Mouse (Mus musculus): Measurements from ENCODE around the gene Ptrh1.
A peak's percentile ranks its signal among the peaks of the same experiment; 100 is the strongest.

Ptrh1 gene

GRCm38 (mm10) chr2:32775359-32776074, at the start of gene Ptrh1, which contains the start of gene Ttc16:
TSS of gene Ptrh1 (plus strand) at chr2:32775786.
TSS of gene Ttc16 (minus strand) at chr2:32775633.
- DNase-seq: peak; percentile 96 to 99

- peak; percentile 82 to 96 for DNase-seq
These were observed 48.2 kb upstream of the Ptrh1 start for GRCm38 (mm10) chr2:32727435-32727834.

GRCm38 (mm10) chr2:32728463-32728862, 47.1 kb upstream of the Ptrh1 start:
- DNase-seq: no peak

GRCm38 (mm10) chr2:32729547-32729946, 46.0 kb upstream of the Ptrh1 start:
- no peak for DNase-seq

- no peak for DNase-seq
These were observed 44.7 kb upstream of the Ptrh1 start for GRCm38 (mm10) chr2:32730854-32731253.

- DNase-seq: no peak
These were observed 43.7 kb upstream of the Ptrh1 start for GRCm38 (mm10) chr2:32731911-32732310.

- no peak for DNase-seq
These were observed 42.9 kb upstream of the Ptrh1 start for GRCm38 (mm10) chr2:32732695-32733094.

GRCm38 (mm10) chr2:32734480-32734879, 41.1 kb upstream of the Ptrh1 start:
- no peak for DNase-seq

GRCm38 (mm10) chr2:32734933-32735332, 40.7 kb upstream of the Ptrh1 start:
- DNase-seq: no peak

- no peak for DNase-seq
These were observed 39.2 kb upstream of the Ptrh1 start for GRCm38 (mm10) chr2:32736306-32736829.

- DNase-seq: no peak
These were observed 38.6 kb upstream of the Ptrh1 start for GRCm38 (mm10) chr2:32737008-32737407.

GRCm38 (mm10) chr2:32739311-32739710, 36.3 kb upstream of the Ptrh1 start:
- no peak for DNase-seq

- no peak for DNase-seq
These were observed 34.7 kb upstream of the Ptrh1 start, which contains the start of gene 6330409D20Rik for GRCm38 (mm10) chr2:32740916-32741272. TSS of gene 6330409D20Rik (minus strand) at chr2:32741016.

GRCm38 (mm10) chr2:32741273-32742172, 34.1 kb upstream of the Ptrh1 start:
- peak; percentile 80 to 82 for DNase-seq

- peak; percentile 92 to 97 for DNase-seq
These were observed 33.4 kb upstream of the Ptrh1 start for GRCm38 (mm10) chr2:32742173-32742531.

GRCm38 (mm10) chr2:32744272-32744982, 31.2 kb upstream of the Ptrh1 start:
- DNase-seq: no peak

GRCm38 (mm10) chr2:32749082-32749481, 26.5 kb upstream of the Ptrh1 start:
- no peak for DNase-seq

- DNase-seq: no peak
These were observed 25.4 kb upstream of the Ptrh1 start for GRCm38 (mm10) chr2:32750199-32750598.

GRCm38 (mm10) chr2:32750887-32751664, 24.5 kb upstream of the Ptrh1 start:
- DNase-seq: no peak

- DNase-seq: no peak
These were observed 23.9 kb upstream of the Ptrh1 start for GRCm38 (mm10) chr2:32751665-32752033.

- no peak for DNase-seq
These were observed 23.4 kb upstream of the Ptrh1 start for GRCm38 (mm10) chr2:32752181-32752580.

GRCm38 (mm10) chr2:32756674-32757055, 18.9 kb upstream of the Ptrh1 start:
- DNase-seq: no peak

Data from cerebellum, adult 18-20 months (tissue).